Mouse (Mus musculus) CH12.LX (cell line): ENCODE measurements around the gene Cited2. TPM values are rescaled to one million over a fixed set of nuclear protein-coding genes. Genes with fewer than 3 reads are reported as not detected.

Source experiments
- DNase-seq: peaks from one replicate; pipeline ENCODE4 v3.0.0-alpha.2; 2013; ENCODE audit errors: extremely low read depth
- H3K27ac ChIP-seq: 2 replicates; pipeline ENCODE4 v1.5.1; 2012; ENCODE audit warnings: low read depth, mild to moderate bottlenecking, control low read depth, moderate library complexity; ENCODE audit not compliant: insufficient read depth
- H3K27me3 ChIP-seq: replicated peaks from 2 replicates; pipeline ENCODE3; 2012; ENCODE audit warnings: inconsistent platforms
- H3K36me3 ChIP-seq, 2 experiments: replicated peaks in 1 of 2; 2 replicates each; pipeline versions ENCODE3 to v1.6.1; 2012; ENCODE audit warnings: inconsistent platforms in 1 of 2, low read length in 1 of 2, mild to moderate bottlenecking in 1 of 2, mixed read lengths in 1 of 2, moderate library complexity in 1 of 2; ENCODE audit not compliant: control insufficient read depth in 1 of 2, insufficient read depth in 1 of 2
- H3K4me1 ChIP-seq, 2 experiments: 2 replicates each; pipeline ENCODE4 v1.6.1; 2012; ENCODE audit warnings: inconsistent platforms in 1 of 2, moderate library complexity in 1 of 2; ENCODE audit not compliant: insufficient read depth in 2 of 2, control insufficient read depth in 1 of 2
- H3K4me2 ChIP-seq: 2 replicates; pipeline ENCODE4 v1.6.1; 2012; ENCODE audit warnings: low read depth, mild to moderate bottlenecking, control low read depth; ENCODE audit not compliant: poor library complexity, insufficient read depth, severe bottlenecking
- H3K4me3 ChIP-seq, 3 experiments: fragments of 150-350 bp in 1 of 3; sonication (generic) in 1 of 3; replicated peaks in 1 of 3; 2 replicates each; pipeline versions ENCODE3 to v1.5.1; 2011 to 2012; ENCODE audit warnings: low read depth in 2 of 3, low read length in 2 of 3, mild to moderate bottlenecking in 2 of 3, moderate library complexity in 2 of 3, control low read depth in 1 of 3, improper control_type of control experiment in 1 of 3, inconsistent platforms in 1 of 3, mixed read lengths in 1 of 3; ENCODE audit not compliant: poor library complexity in 1 of 3
- H3K79me2 ChIP-seq: replicated peaks from 2 replicates; pipeline ENCODE4 v1.6.1; 2012; ENCODE audit warnings: mild to moderate bottlenecking, moderate library complexity; ENCODE audit not compliant: control insufficient read depth, poor library complexity, insufficient read depth, severe bottlenecking; ENCODE audit errors: extremely low read depth
- H3K9ac ChIP-seq: 2 replicates; pipeline ENCODE4 v1.6.1; 2012; ENCODE audit warnings: low read depth, mild to moderate bottlenecking, control low read depth, moderate library complexity; ENCODE audit not compliant: insufficient read depth
- H3K9me3 ChIP-seq: replicated peaks from 2 replicates; pipeline ENCODE3; 2012; ENCODE audit warnings: low read length, inconsistent platforms, mixed read lengths
- BHLHE40 ChIP-seq: IDR thresholded peaks from 2 replicates; pipeline ENCODE4 v1.6.1; 2011; ENCODE audit warnings: mild to moderate bottlenecking, low read depth, low read length, improper control_type of control experiment
- CHD1 ChIP-seq: IDR thresholded peaks from 2 replicates; pipeline ENCODE4 v1.6.1; 2012; ENCODE audit warnings: low read depth, low read length, improper control_type of control experiment, inconsistent platforms
- CTCF ChIP-seq, 2 experiments: IDR thresholded peaks in 1 of 2; conservative IDR thresholded peaks in 1 of 2; 2 replicates each; pipeline ENCODE4 v1.5.1; 2011 to 2012; ENCODE audit warnings: low read depth in 2 of 2, low read length in 2 of 2, improper control_type of control experiment in 1 of 2, inconsistent platforms in 1 of 2, mild to moderate bottlenecking in 1 of 2, moderate library complexity in 1 of 2
- EP300 ChIP-seq: IDR thresholded peaks from 2 replicates; pipeline ENCODE4 v1.6.1; 2011; ENCODE audit warnings: low read length, improper control_type of control experiment
- ETS1 ChIP-seq: conservative IDR thresholded peaks from 2 replicates; pipeline ENCODE4 v1.6.1; 2012; ENCODE audit warnings: low read depth, mild to moderate bottlenecking, inconsistent platforms, low read length, improper control_type of control experiment, moderate library complexity
- GABPA ChIP-seq: IDR thresholded peaks from 2 replicates; pipeline ENCODE4 v1.6.1; 2012; ENCODE audit warnings: low read depth, low read length, improper control_type of control experiment, inconsistent platforms; ENCODE audit not compliant: insufficient replicate concordance
- HCFC1 ChIP-seq: IDR thresholded peaks from 2 replicates; pipeline ENCODE4 v1.6.1; 2012; ENCODE audit warnings: low read depth, mild to moderate bottlenecking, inconsistent platforms, low read length, improper control_type of control experiment
- IRF4 ChIP-seq: IDR thresholded peaks from 2 replicates; pipeline ENCODE4 v1.6.1; 2014; ENCODE audit warnings: low read depth, mild to moderate bottlenecking, inconsistent platforms, low read length, improper control_type of control experiment
- JUN ChIP-seq: IDR thresholded peaks from 2 replicates; pipeline ENCODE4 v1.6.1; 2011; ENCODE audit warnings: low read depth, mild to moderate bottlenecking, low read length, improper control_type of control experiment, moderate library complexity; ENCODE audit not compliant: insufficient read depth
- JUND ChIP-seq: conservative IDR thresholded peaks from 2 replicates; pipeline ENCODE4 v1.6.1; 2011; ENCODE audit warnings: low read depth, low read length, improper control_type of control experiment
- MAFK ChIP-seq: IDR thresholded peaks from 2 replicates; pipeline ENCODE4 v1.6.1; 2011; ENCODE audit warnings: low read length, improper control_type of control experiment; ENCODE audit not compliant: insufficient replicate concordance
- MAX ChIP-seq: IDR thresholded peaks from 2 replicates; pipeline ENCODE4 v1.6.1; 2011; ENCODE audit warnings: low read length, improper control_type of control experiment
- MAZ ChIP-seq: IDR thresholded peaks from 2 replicates; pipeline ENCODE4 v1.6.1; 2012; ENCODE audit warnings: low read depth, mild to moderate bottlenecking, inconsistent platforms, low read length, improper control_type of control experiment, moderate library complexity
- MEF2A ChIP-seq: IDR thresholded peaks from 2 replicates; pipeline ENCODE4 v1.6.1; 2014; ENCODE audit warnings: low read depth, mild to moderate bottlenecking, inconsistent platforms, low read length, improper control_type of control experiment, borderline replicate concordance
- MXI1 ChIP-seq: IDR thresholded peaks from 2 replicates; pipeline ENCODE4 v1.6.1; 2011; ENCODE audit warnings: mild to moderate bottlenecking, low read depth, low read length, improper control_type of control experiment
- MYC ChIP-seq: IDR thresholded peaks from 2 replicates; pipeline ENCODE4 v1.6.1; 2011; ENCODE audit warnings: low read depth, mild to moderate bottlenecking, improper control_type of control experiment, low read length
- PAX5 ChIP-seq: IDR thresholded peaks from 2 replicates; pipeline ENCODE4 v1.6.1; 2012; ENCODE audit warnings: low read length, inconsistent platforms, mixed read lengths
- POLR2A ChIP-seq: IDR thresholded peaks from 2 replicates; pipeline ENCODE4 v1.6.1; 2011; ENCODE audit warnings: low read depth, mild to moderate bottlenecking, improper control_type of control experiment, low read length
- SIN3A ChIP-seq: IDR thresholded peaks from 2 replicates; pipeline ENCODE4 v1.6.1; 2012; ENCODE audit warnings: low read length, improper control_type of control experiment, inconsistent platforms
- TBP ChIP-seq: conservative IDR thresholded peaks from 2 replicates; pipeline ENCODE4 v1.6.1; 2011; ENCODE audit warnings: low read depth, low read length, improper control_type of control experiment
- TCF12 ChIP-seq: IDR thresholded peaks from 2 replicates; pipeline ENCODE4 v1.6.1; 2014; ENCODE audit warnings: low read depth, mild to moderate bottlenecking, inconsistent platforms, low read length, improper control_type of control experiment
- UBTF ChIP-seq: IDR thresholded peaks from 2 replicates; pipeline ENCODE4 v1.6.1; 2012; ENCODE audit warnings: low read depth, mild to moderate bottlenecking, inconsistent platforms, low read length, improper control_type of control experiment, moderate library complexity
- USF1 ChIP-seq: IDR thresholded peaks from 2 replicates; pipeline ENCODE4 v1.6.1; 2014; ENCODE audit warnings: low read depth, mild to moderate bottlenecking, inconsistent platforms, low read length, improper control_type of control experiment
- USF2 ChIP-seq: conservative IDR thresholded peaks from 2 replicates; pipeline ENCODE4 v1.6.1; 2011; ENCODE audit warnings: low read depth, low read length, improper control_type of control experiment
- ZC3H11A ChIP-seq: IDR thresholded peaks from 2 replicates; pipeline ENCODE4 v1.6.1; 2012; ENCODE audit warnings: low read depth, mild to moderate bottlenecking, inconsistent platforms, low read length, improper control_type of control experiment
- ZNF384 ChIP-seq: IDR thresholded peaks from 2 replicates; pipeline ENCODE4 v1.6.1; 2012; ENCODE audit warnings: low read depth, low read length, improper control_type of control experiment, inconsistent platforms
- dilution Hi-C: fragments of 300-500 bp; cut with MboI; formaldehyde crosslinking; loops from 2 replicates; pipeline ENCODE4 v1.14.3; 2020; ENCODE audit warnings: low sequenced_read_pairs; ENCODE audit not compliant: extremely low pct_unique_long_range_greater_than_20kb, extremely low pct_ligation_motif_present
- in situ Hi-C: fragments of 300-500 bp; cut with MboI; formaldehyde crosslinking; loops from 3 replicates; pipeline ENCODE4 v1.14.3; 2019; ENCODE audit warnings: low sequenced_read_pairs, low pct_ligation_motif_present, low pct_unique_long_range_greater_than_20kb, mixed read lengths
- polyA plus RNA-seq: library from polyadenylated mRNA; unstranded; fragments of >175 nt; gene quantifications from 2 replicates; pipeline ENCODE4 v1.2.1, GENCODE M21; 2012; ENCODE audit warnings: low read depth; ENCODE audit not compliant: insufficient read length
- total RNA-seq, 2 experiments: library from RNA; depleted of rRNA; stranded (reverse); fragments of 300-350 nt in 1 of 2; fragments of >200 nt in 1 of 2; gene quantifications; 2 replicates each; pipeline ENCODE4 v1.2.3; 2012 to 2014

The Cited2 gene
- total and polyA plus RNA-seq, 3 experiments, result 22.6 to 149 (median 28.6) TPM

DNA sequence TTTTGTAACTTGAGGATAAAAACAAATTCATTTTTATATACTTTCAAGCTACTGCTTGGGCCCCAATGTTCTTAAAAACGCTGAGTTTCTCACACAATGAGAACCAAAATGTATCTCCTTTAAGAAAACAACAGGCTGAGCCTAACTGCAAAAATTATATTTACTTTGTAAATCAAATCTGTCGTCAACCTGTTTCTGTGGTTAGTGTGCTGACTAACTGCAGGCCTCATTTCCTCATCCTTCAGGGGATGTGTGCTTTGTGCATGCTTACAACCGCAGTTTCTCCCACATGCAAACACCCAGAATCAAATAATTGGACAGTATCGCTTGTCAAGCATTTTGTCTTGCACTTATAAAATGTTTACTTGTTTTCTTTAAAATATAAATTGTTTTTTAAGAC, 52.1 kb downstream of the Cited2 start:
- H3K4me1 ChIP-seq, result peaks cover 15 to 42% of the 10 kb centered on the region in 2 experiments
- no peaks in the 10 kb centered on the region for H3K79me2 ChIP-seq
- no peaks in the 10 kb centered on the region for H3K36me3 ChIP-seq
- dilution Hi-C loops, result no loop called here
- H3K4me3 ChIP-seq, result no peak overlapping the region
- H3K27ac ChIP-seq, result no peak overlapping the region
- H3K9ac ChIP-seq, result peak overlapping the region; percentile 23; the same call in 1 of the 2 replicates
- DNase-seq, result peak; percentile 74
- H3K4me2 ChIP-seq, result no peak overlapping the region
- TF ChIP-seq JUND (peak; percentile 80; the same call in 1 of the 2 replicates), PAX5 (no peak), JUN (peak; percentile 40; the same call in 1 of the 2 replicates), UBTF (no peak), ETS1 (peak; percentile 83), MEF2A (0 out of 2 replicates have a peak, but pooled peaks have one; percentile 8), TBP (0 out of 2 replicates have a peak, but pooled peaks have one; percentile 37), MAFK (peak; percentile 69; the same call in 1 of the 2 replicates), TCF12 (peak; percentile 61), CHD1 (peak; percentile 74; the same call in 1 of the 2 replicates), ZC3H11A (no peak), POLR2A (no peak), USF1 (no peak), IRF4 (peak; percentile 86), BHLHE40 (peak; percentile 93), MAX (peak; percentile 78), EP300 (peak; percentile 89), USF2 (no peak), SIN3A (peak; percentile 56; the same call in 1 of the 2 replicates), GABPA (no peak), HCFC1 (no peak), MYC (peak; percentile 93), MXI1 (no peak), ZNF384 (peak; percentile 35), CTCF (conservative IDR thresholded peaks at IDR 0.05 in 1 of 2, IDR thresholded peaks at IDR 0.05 in 1 of 2; ENCODE audit: low read depth in 2 of 2, low read length in 2 of 2) (no peak), MAZ (no peak)
- in situ Hi-C loops, result no loop called here
- no peaks in the 10 kb centered on the region for H3K9me3 ChIP-seq
- no peaks in the 10 kb centered on the region for H3K27me3 ChIP-seq

Other genes with a start within 250 kb of the Cited2 start
- 2.6 and 4.9 TPM in 2 replicates for gene Txlnb, start 73.0 kb downstream of the Cited2 start, total RNA-seq (2012; rRNA removed)
- 2.0 and 3.1 TPM in 2 replicates for gene Txlnb, start 73.0 kb downstream of the Cited2 start, total RNA-seq (2014; rRNA removed)
- 5.1 and 5.2 TPM in 2 replicates for gene Txlnb, start 73.0 kb downstream of the Cited2 start, polyA plus RNA-seq
- 6.6 and 12.4 TPM in 2 replicates for gene Heca, start 224.8 kb downstream of the Cited2 start, total RNA-seq (2012; rRNA removed)
- gene Heca, start 224.8 kb downstream of the Cited2 start, total RNA-seq (2014; rRNA removed), result 11.1 and 15.6 TPM in 2 replicates
- gene Heca, start 224.8 kb downstream of the Cited2 start, polyA plus RNA-seq, result 9.1 and 10.0 TPM in 2 replicates